ENCODE assay signal across 28 mouse cellular contexts in the genomic region with DNA sequence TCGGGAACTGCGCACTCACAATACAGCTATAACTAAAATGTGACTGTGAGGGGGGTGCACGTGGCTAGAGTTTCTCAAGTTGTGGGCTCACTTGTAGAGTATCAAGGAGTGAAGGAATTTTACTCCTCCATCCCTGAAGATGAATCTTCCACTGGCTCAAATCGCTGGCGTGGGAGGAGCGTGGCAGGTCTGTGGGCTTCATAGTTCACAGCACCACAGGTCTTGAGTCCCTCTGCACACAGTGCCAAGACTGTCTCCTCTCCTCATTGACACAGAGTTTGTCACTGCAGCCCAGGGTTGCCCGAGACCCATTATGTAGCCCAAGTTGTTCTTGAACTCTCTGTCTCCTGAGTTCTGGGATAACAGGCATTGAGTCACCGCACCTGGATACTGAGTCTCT.
DNase-seq lines count a peak whose midpoint lies in the region; ATAC-seq and TF ChIP-seq lines count a peak whose summit lies in the region.
"Had no signal": no experiment of that assay in that cellular context is flagged by ENCODE, and none has a peak within 500 bp of the region (broad histone marks: within the 10 kb centered on the region; RNA-seq: fewer than 3 reads in every experiment).

No protein-coding gene starts in this region.

- no peak for TF ChIP-seq CTCF in heart, adult 2 months (IDR thresholded peaks at IDR 0.05)
- TF ChIP-seq CTCF in bone marrow macrophage, adult 2 months (IDR thresholded peaks at IDR 0.05; ENCODE audit: low read depth, low read length): no peak

- no peaks in the 10 kb centered on the region for H3K79me2 ChIP-seq in heart, adult 2 months (replicated peaks; ENCODE audit: control insufficient read depth, insufficient read depth, low read length)

- H3K4me3 ChIP-seq in heart, embryonic 16.5 days (ENCODE audit: low read length): no peak overlapping the region
- no peak overlapping the region for H3K4me3 ChIP-seq in heart, adult 2 months
- H3K4me3 ChIP-seq in midbrain, embryonic 11.5 days (ENCODE audit: low read depth, low read length): no peak overlapping the region
- no peak overlapping the region for H3K4me3 ChIP-seq in midbrain, embryonic 14.5 days (replicated peaks; ENCODE audit: low read depth, low read length)
- H3K4me3 ChIP-seq in bone marrow macrophage, adult 2 months (ENCODE audit: insufficient read depth, low read length): peak overlapping the region; percentile 33; the same call in 1 of the 2 replicates
- H3K4me3 ChIP-seq: embryonic facial prominence, embryonic 13.5 days; embryonic facial prominence, embryonic 15.5 days; erythroblast, embryonic 14.5 days; forebrain, embryonic 10.5 days; forebrain, embryonic 12.5 days had no signal

- no peak for ATAC-seq in heart, embryonic 16.5 days (replicated peaks; ENCODE audit: extremely low read depth, insufficient read depth, low FRiP score)
- no peak for ATAC-seq in midbrain, embryonic 11.5 days (ENCODE audit: low FRiP score)
- no peak for ATAC-seq in midbrain, embryonic 14.5 days (ENCODE audit: low FRiP score, low TSS enrichment)
- ATAC-seq: activated CD4-positive, CD25-positive, alpha-beta regulatory T cell, adult 4 months; forebrain, embryonic 14.5 days; forebrain, embryonic 16.5 days; Patski had no signal

- H3K4me1 ChIP-seq in heart, embryonic 16.5 days (ENCODE audit: control insufficient read depth, insufficient read depth, low read length): peaks cover 22% of the 10 kb centered on the region
- peaks cover 6% of the 10 kb centered on the region for H3K4me1 ChIP-seq in heart, adult 2 months (ENCODE audit: control insufficient read depth, insufficient read depth, low read length)
- H3K4me1 ChIP-seq in midbrain, embryonic 11.5 days (ENCODE audit: control insufficient read depth, insufficient read depth, low read length): no peaks in the 10 kb centered on the region
- H3K4me1 ChIP-seq in midbrain, embryonic 14.5 days (ENCODE audit: control insufficient read depth, insufficient read depth, low read length): no peaks in the 10 kb centered on the region
- peaks cover 40% of the 10 kb centered on the region for H3K4me1 ChIP-seq in bone marrow macrophage, adult 2 months (ENCODE audit: control insufficient read depth, insufficient read depth, low read length)
- H3K4me1 ChIP-seq: embryonic facial prominence, embryonic 15.5 days; forebrain, embryonic 10.5 days; forebrain, embryonic 12.5 days had no signal

- TF ChIP-seq EP300 in heart, adult 2 months (IDR thresholded peaks at IDR 0.05; ENCODE audit: insufficient read depth, low read depth, low read length): no peak

- TF ChIP-seq POLR2A in heart, adult 2 months (IDR thresholded peaks at IDR 0.05; ENCODE audit: insufficient read depth, low read depth, low read length): no peak
- no peak for TF ChIP-seq POLR2A in bone marrow macrophage, adult 2 months (IDR thresholded peaks at IDR 0.05; ENCODE audit: borderline replicate concordance, low read depth, low read length)

- intact Hi-C loops in heart, adult 2 months (cut with DNase I): no loop called here

- H3K4me2 ChIP-seq in heart, embryonic 16.5 days (ENCODE audit: low read depth, low read length): peak overlapping the region; percentile 49; the same call in 1 of the 2 replicates
- no peak overlapping the region for H3K4me2 ChIP-seq in midbrain, embryonic 11.5 days
- H3K4me2 ChIP-seq in midbrain, embryonic 14.5 days (ENCODE audit: low read length): no peak overlapping the region
- H3K4me2 ChIP-seq: embryonic facial prominence, embryonic 13.5 days; embryonic facial prominence, embryonic 15.5 days; forebrain, embryonic 12.5 days had no signal

- H3K36me3 ChIP-seq in heart, embryonic 16.5 days (ENCODE audit: control insufficient read depth, insufficient read depth): no peaks in the 10 kb centered on the region
- H3K36me3 ChIP-seq in heart, adult 2 months (ENCODE audit: control insufficient read depth, insufficient read depth, low read length): no peaks in the 10 kb centered on the region
- no peaks in the 10 kb centered on the region for H3K36me3 ChIP-seq in midbrain, embryonic 11.5 days (ENCODE audit: control insufficient read depth, insufficient read depth, low read length)
- no peaks in the 10 kb centered on the region for H3K36me3 ChIP-seq in midbrain, embryonic 14.5 days (ENCODE audit: control insufficient read depth, insufficient read depth, low read length)
- H3K36me3 ChIP-seq: embryonic facial prominence, embryonic 13.5 days; embryonic facial prominence, embryonic 15.5 days; forebrain, embryonic 10.5 days; forebrain, embryonic 12.5 days; G1E had no signal

- no peaks in the 10 kb centered on the region for H3K9me3 ChIP-seq in heart, embryonic 16.5 days (replicated peaks; ENCODE audit: control insufficient read depth, low read length)
- H3K9me3 ChIP-seq in midbrain, embryonic 11.5 days (ENCODE audit: control insufficient read depth, low read length): no peaks in the 10 kb centered on the region
- no peaks in the 10 kb centered on the region for H3K9me3 ChIP-seq in midbrain, embryonic 14.5 days (ENCODE audit: control insufficient read depth, low read length)
- H3K9me3 ChIP-seq: embryonic facial prominence, embryonic 13.5 days; forebrain, embryonic 10.5 days; forebrain, embryonic 12.5 days had no signal

- DNase-seq in heart, adult 11 months: peak; percentile 51
- DNase-seq in heart, adult 18-20 months: no peak
- no peak for DNase-seq in heart, adult 2 months
- peak; percentile 65 for DNase-seq in midbrain, embryonic 11.5 days (ENCODE audit: low spot score, missing footprints)
- no peak for DNase-seq in midbrain, embryonic 14.5 days
- no peak for DNase-seq in gastrocnemius, postnatal 25 days
- DNase-seq: adrenal gland, adult 8-10 months; adrenal gland, postnatal 14 days; adrenal gland, postnatal 36 days; cerebellum, adult 11 months; cerebellum, adult 18-20 months; cerebellum, adult 8-10 months; cerebellum, adult 9-11 months; cerebellum, postnatal 14 days; cerebellum, postnatal 36 days; embryo, embryonic 11 days had no signal

- 93% methylated on average over 8 of the region's 8 CpGs for WGBS in heart, embryonic 16.5 days
- WGBS in heart, adult 2 months: 95% methylated on average over 8 of the region's 8 CpGs
- 96% methylated on average over 8 of the region's 8 CpGs for WGBS in midbrain, embryonic 11.5 days
- 96% methylated on average over 8 of the region's 8 CpGs for WGBS in midbrain, embryonic 14.5 days

- H3K9ac ChIP-seq in heart, embryonic 16.5 days (ENCODE audit: low read length): no peak overlapping the region
- H3K9ac ChIP-seq in heart, adult 2 months (ENCODE audit: low read depth, low read length): no peak overlapping the region
- H3K9ac ChIP-seq in midbrain, embryonic 11.5 days (ENCODE audit: low read length): no peak overlapping the region
- H3K9ac ChIP-seq in midbrain, embryonic 14.5 days (replicated peaks; ENCODE audit: low read length): no peak overlapping the region
- H3K9ac ChIP-seq: embryonic facial prominence, embryonic 13.5 days; embryonic facial prominence, embryonic 15.5 days; forebrain, embryonic 12.5 days had no signal

- no peaks in the 10 kb centered on the region for H3K27me3 ChIP-seq in heart, embryonic 16.5 days (ENCODE audit: control insufficient read depth, insufficient read depth, low read length)
- H3K27me3 ChIP-seq in heart, adult 2 months (ENCODE audit: control insufficient read depth, insufficient read depth, low read length): no peaks in the 10 kb centered on the region
- no peaks in the 10 kb centered on the region for H3K27me3 ChIP-seq in midbrain, embryonic 11.5 days (ENCODE audit: control insufficient read depth, insufficient read depth, low read length)
- no peaks in the 10 kb centered on the region for H3K27me3 ChIP-seq in midbrain, embryonic 14.5 days (ENCODE audit: control insufficient read depth, insufficient read depth, low read length)
- H3K27me3 ChIP-seq: embryonic facial prominence, embryonic 13.5 days; embryonic facial prominence, embryonic 15.5 days; forebrain, embryonic 12.5 days; Patski had no signal

- H3K27ac ChIP-seq in heart, embryonic 16.5 days (ENCODE audit: low read length): no peak overlapping the region
- H3K27ac ChIP-seq in heart, adult 2 months: no peak overlapping the region
- no peak overlapping the region for H3K27ac ChIP-seq in midbrain, embryonic 11.5 days (ENCODE audit: low read depth, low read length)
- no peak overlapping the region for H3K27ac ChIP-seq in midbrain, embryonic 14.5 days (replicated peaks; ENCODE audit: low read depth, low read length)
- H3K27ac ChIP-seq in bone marrow macrophage, adult 2 months (ENCODE audit: insufficient read depth, low read depth, low read length): no peak overlapping the region; the same call in 1 of the 2 replicates
- H3K27ac ChIP-seq: embryonic facial prominence, embryonic 13.5 days; embryonic facial prominence, embryonic 15.5 days; forebrain, embryonic 10.5 days; forebrain, embryonic 12.5 days had no signal

Comparison
In these comparisons a context has a peak if more than half of its experiments do, and no peak if none do; other contexts are left out.
1. DNase-seq: peak in heart, adult 11 months (single experiment) and midbrain, embryonic 11.5 days (single experiment); none in heart, adult 18-20 months (0 of 2), heart, adult 2 months (0 of 2), midbrain, embryonic 14.5 days (single experiment) and gastrocnemius, postnatal 25 days (single experiment).